Mouse (Mus musculus) WW6 (cell line): ENCODE data around the gene Tbc1d13.
"Not testable (repeated sequence)": the region's sequence is repeated elsewhere in the genome, so short reads cannot be mapped to it uniquely, and the experiment has no call there.

Source experiments
- DNase-seq: peaks from one replicate; pipeline ENCODE4 v3.0.0-alpha.2; 2013; ENCODE audit warnings: low read depth, low spot score

Gene Tbc1d13

GRCm38 (mm10) chr2:30178711-30179110 is 45.2 kb downstream of the Tbc1d13 start:
- DNase-seq: not testable (repeated sequence)

GRCm38 (mm10) chr2:30182424-30182823 is 48.9 kb downstream of the Tbc1d13 start:
- no peak for DNase-seq

GRCm38 (mm10) chr2:30183721-30184120 is 50.2 kb downstream of the Tbc1d13 start:
- DNase-seq: no peak

GRCm38 (mm10) chr2:30185276-30185675 is 51.7 kb downstream of the Tbc1d13 start:
- DNase-seq: no peak

GRCm38 (mm10) chr2:30185681-30186080 is 52.1 kb downstream of the Tbc1d13 start:
- DNase-seq: no peak

- no peak for DNase-seq
These were observed 58.4 kb downstream of the Tbc1d13 start for GRCm38 (mm10) chr2:30191790-30192580.

GRCm38 (mm10) chr2:30194656-30195055 is 61.1 kb downstream of the Tbc1d13 start:
- no peak for DNase-seq

- no peak for DNase-seq
These were observed 64.5 kb downstream of the Tbc1d13 start for GRCm38 (mm10) chr2:30198021-30198420.

- DNase-seq: no peak
These were observed 66.4 kb downstream of the Tbc1d13 start for GRCm38 (mm10) chr2:30199984-30200383.

GRCm38 (mm10) chr2:30200388-30200925 is 66.9 kb downstream of the Tbc1d13 start:
- no peak for DNase-seq
